Mouse (Mus musculus): ENCODE measurements around the gene Stat3. TPM values are rescaled to one million over a fixed set of nuclear protein-coding genes. Genes with fewer than 3 reads are reported as not detected.

Stat3 gene
- polyA plus RNA-seq, 2 experiments: 56.1 to 65.9 TPM

- H3K4me3 ChIP-seq (replicated peaks; ENCODE audit: low read length): no peak overlapping the region
- H3K4me1 ChIP-seq (ENCODE audit: control insufficient read depth, insufficient read depth, low read length): no peaks in the 10 kb centered on the region
- H3K36me3 ChIP-seq (ENCODE audit: control insufficient read depth, insufficient read depth, low read length): no peaks in the 10 kb centered on the region
- TF ChIP-seq POLR2A (IDR thresholded peaks at IDR 0.05; ENCODE audit: borderline replicate concordance, extremely low read depth, insufficient read depth, insufficient read length): no peak
- no peak overlapping the region for H3K4me2 ChIP-seq (replicated peaks; ENCODE audit: low read depth, low read length, severe bottlenecking)
- ATAC-seq (ENCODE audit: low FRiP score, low read depth): no peak
- peaks cover 4% of the 10 kb centered on the region; the same call in 1 of the 2 replicates for H3K27me3 ChIP-seq (ENCODE audit: control insufficient read depth, insufficient read depth, low read length)
- no peak overlapping the region for H3K27ac ChIP-seq (replicated peaks; ENCODE audit: low read depth, low read length)
- WGBS: 71% methylated on average over 14 of the region's 14 CpGs
- no peaks in the 10 kb centered on the region for H3K9me3 ChIP-seq (ENCODE audit: control insufficient read depth, low read length)
- no peak for DNase-seq (ENCODE audit: low spot score)
- H3K9ac ChIP-seq (ENCODE audit: low read depth, low read length, severe bottlenecking): no peak overlapping the region
These were observed 35.1 kb upstream of the Stat3 start for GRCm38 (mm10) chr11:100974381-100974970.

GRCm38 (mm10) chr11:100973245-100973644 lies 33.9 kb upstream of the Stat3 start:
- peaks cover 11% of the 10 kb centered on the region for H3K4me1 ChIP-seq (ENCODE audit: control insufficient read depth, insufficient read depth, low read length)
- no peaks in the 10 kb centered on the region for H3K9me3 ChIP-seq (ENCODE audit: control insufficient read depth, low read length)
- ATAC-seq (ENCODE audit: low FRiP score, low read depth) (no peak), DNase-seq (ENCODE audit: low spot score) (no peak)
- no peak for TF ChIP-seq POLR2A (IDR thresholded peaks at IDR 0.05; ENCODE audit: borderline replicate concordance, extremely low read depth, insufficient read depth, insufficient read length)
- peaks cover 4% of the 10 kb centered on the region for H3K27me3 ChIP-seq (ENCODE audit: control insufficient read depth, insufficient read depth, low read length)
- WGBS: 84% methylated on average over 7 of the region's 7 CpGs
- H3K4me3 ChIP-seq (replicated peaks; ENCODE audit: low read length): no peak overlapping the region
- H3K4me2 ChIP-seq (replicated peaks; ENCODE audit: low read depth, low read length, severe bottlenecking): no peak overlapping the region
- no peak overlapping the region for H3K9ac ChIP-seq (ENCODE audit: low read depth, low read length, severe bottlenecking)
- no peaks in the 10 kb centered on the region for H3K36me3 ChIP-seq (ENCODE audit: control insufficient read depth, insufficient read depth, low read length)
- H3K27ac ChIP-seq (replicated peaks; ENCODE audit: low read depth, low read length): no peak overlapping the region

GRCm38 (mm10) chr11:100971455-100971854 lies 32.1 kb upstream of the Stat3 start:
- peaks cover 4% of the 10 kb centered on the region for H3K27me3 ChIP-seq (ENCODE audit: control insufficient read depth, insufficient read depth, low read length)
- 67% methylated on average over 10 of the region's 10 CpGs for WGBS
- H3K4me3 ChIP-seq (replicated peaks; ENCODE audit: low read length): no peak overlapping the region
- DNase-seq (ENCODE audit: low spot score): no peak
- peaks cover 3% of the 10 kb centered on the region; the same call in 1 of the 2 replicates for H3K36me3 ChIP-seq (ENCODE audit: control insufficient read depth, insufficient read depth, low read length)
- H3K9me3 ChIP-seq (ENCODE audit: control insufficient read depth, low read length): no peaks in the 10 kb centered on the region
- H3K9ac ChIP-seq (ENCODE audit: low read depth, low read length, severe bottlenecking): no peak overlapping the region
- TF ChIP-seq POLR2A (IDR thresholded peaks at IDR 0.05; ENCODE audit: borderline replicate concordance, extremely low read depth, insufficient read depth, insufficient read length): no peak
- ATAC-seq (ENCODE audit: low FRiP score, low read depth): no peak
- peak overlapping the region; percentile 87; the same call in 1 of the 2 replicates for H3K4me2 ChIP-seq (replicated peaks; ENCODE audit: low read depth, low read length, severe bottlenecking)
- H3K27ac ChIP-seq (replicated peaks; ENCODE audit: low read depth, low read length): no peak overlapping the region
- H3K4me1 ChIP-seq (ENCODE audit: control insufficient read depth, insufficient read depth, low read length): peaks cover 14% of the 10 kb centered on the region

GRCm38 (mm10) chr11:100970557-100970937 lies 31.2 kb upstream of the Stat3 start, which contains the start of gene Cavin1:
Gene Cavin1 (minus strand): TSS chr11:100970887.
- peak; percentile 92 for ATAC-seq (ENCODE audit: low FRiP score, low read depth)
- WGBS: under 1% methylated on average over 20 of the region's 20 CpGs
- TF ChIP-seq POLR2A (IDR thresholded peaks at IDR 0.05; ENCODE audit: borderline replicate concordance, extremely low read depth, insufficient read depth, insufficient read length): peak; percentile 77; the same call in 1 of the 2 replicates
- peak; percentile 93 for DNase-seq (ENCODE audit: low spot score)
- Histone ChIP-seq H3K9ac (ENCODE audit: low read depth, low read length, severe bottlenecking) (peak within 1 kb of the TSS; percentile 71), H3K4me3 (replicated peaks; ENCODE audit: low read length) (peak within 1 kb of the TSS; percentile 75), H3K27ac (replicated peaks; ENCODE audit: low read depth, low read length) (peak within 1 kb of the TSS; percentile 79), H3K27me3 (ENCODE audit: control insufficient read depth, insufficient read depth, low read length) (peaks cover 4% of the 10 kb centered on the region), H3K4me2 (replicated peaks; ENCODE audit: low read depth, low read length, severe bottlenecking) (peak within 1 kb of the TSS; percentile 87), H3K36me3 (ENCODE audit: control insufficient read depth, insufficient read depth, low read length) (peaks cover 3% of the 10 kb centered on the region; the same call in 1 of the 2 replicates), H3K9me3 (ENCODE audit: control insufficient read depth, low read length) (no peaks in the 10 kb centered on the region), H3K4me1 (ENCODE audit: control insufficient read depth, insufficient read depth, low read length) (peaks cover 14% of the 10 kb centered on the region)

GRCm38 (mm10) chr11:100969744-100970556 lies 30.6 kb upstream of the Stat3 start:
- H3K27me3 ChIP-seq (ENCODE audit: control insufficient read depth, insufficient read depth, low read length): peaks cover 4% of the 10 kb centered on the region
- peak; percentile 74 for DNase-seq (ENCODE audit: low spot score)
- peak overlapping the region; percentile 75 for H3K4me3 ChIP-seq (replicated peaks; ENCODE audit: low read length)
- TF ChIP-seq POLR2A (IDR thresholded peaks at IDR 0.05; ENCODE audit: borderline replicate concordance, extremely low read depth, insufficient read depth, insufficient read length): no peak
- H3K4me2 ChIP-seq (replicated peaks; ENCODE audit: low read depth, low read length, severe bottlenecking): peak overlapping the region; percentile 87
- H3K9ac ChIP-seq (ENCODE audit: low read depth, low read length, severe bottlenecking): peak overlapping the region; percentile 71
- H3K9me3 ChIP-seq (ENCODE audit: control insufficient read depth, low read length): no peaks in the 10 kb centered on the region
- peak overlapping the region; percentile 79 for H3K27ac ChIP-seq (replicated peaks; ENCODE audit: low read depth, low read length)
- peaks cover 14% of the 10 kb centered on the region for H3K4me1 ChIP-seq (ENCODE audit: control insufficient read depth, insufficient read depth, low read length)
- 1% methylated on average over 65 of the region's 65 CpGs for WGBS
- ATAC-seq (ENCODE audit: low FRiP score, low read depth): peak; percentile 50
- peaks cover 3% of the 10 kb centered on the region; the same call in 1 of the 2 replicates for H3K36me3 ChIP-seq (ENCODE audit: control insufficient read depth, insufficient read depth, low read length)
